Mouse (Mus musculus): ENCODE results near the gene Spg11. TPM values are rescaled to one million over a fixed set of nuclear protein-coding genes. Genes with fewer than 3 reads are reported as not detected.
"Not testable (repeated sequence)": the region's sequence is repeated elsewhere in the genome, so short reads cannot be mapped to it uniquely, and the experiment has no call there.

The Spg11 gene
- polyA plus RNA-seq, 1 experiment from 2014 or later, result 4.7 TPM

GRCm38 (mm10) chr2:122043926-122044325, 74.3 kb downstream of the Spg11 start:
- H3K9me3 ChIP-seq (replicated peaks), result no peaks in the 10 kb centered on the region
- H3K4me3 ChIP-seq, result no peak overlapping the region
- peaks cover 28% of the 10 kb centered on the region for H3K36me3 ChIP-seq
- H3K4me2 ChIP-seq, result no peak overlapping the region
- H3K27me3 ChIP-seq, result no peaks in the 10 kb centered on the region
- ATAC-seq (replicated peaks; ENCODE audit: insufficient number of reproducible peaks, insufficient read depth, low FRiP score, low read depth), result no peak
- H3K9ac ChIP-seq, result no peak overlapping the region
- no peaks in the 10 kb centered on the region for H3K4me1 ChIP-seq (replicated peaks)
- no peak overlapping the region for H3K27ac ChIP-seq

- H3K9ac ChIP-seq, result no peak overlapping the region
- peaks cover 5% of the 10 kb centered on the region; the same call in 1 of the 2 replicates for H3K4me1 ChIP-seq (replicated peaks)
- H3K27me3 ChIP-seq, result no peaks in the 10 kb centered on the region
- H3K9me3 ChIP-seq (replicated peaks), result no peaks in the 10 kb centered on the region
- no peak for ATAC-seq (replicated peaks; ENCODE audit: insufficient number of reproducible peaks, insufficient read depth, low FRiP score, low read depth)
- peaks cover 13% of the 10 kb centered on the region; the same call in 1 of the 2 replicates for H3K36me3 ChIP-seq
- H3K4me3 ChIP-seq, result no peak overlapping the region
- WGBS, result 70% methylated on average over 3 of the region's 3 CpGs
- H3K4me2 ChIP-seq, result no peak overlapping the region
- no peak overlapping the region for H3K27ac ChIP-seq
These were observed 82.1 kb downstream of the Spg11 start for GRCm38 (mm10) chr2:122036064-122036463.

DNA sequence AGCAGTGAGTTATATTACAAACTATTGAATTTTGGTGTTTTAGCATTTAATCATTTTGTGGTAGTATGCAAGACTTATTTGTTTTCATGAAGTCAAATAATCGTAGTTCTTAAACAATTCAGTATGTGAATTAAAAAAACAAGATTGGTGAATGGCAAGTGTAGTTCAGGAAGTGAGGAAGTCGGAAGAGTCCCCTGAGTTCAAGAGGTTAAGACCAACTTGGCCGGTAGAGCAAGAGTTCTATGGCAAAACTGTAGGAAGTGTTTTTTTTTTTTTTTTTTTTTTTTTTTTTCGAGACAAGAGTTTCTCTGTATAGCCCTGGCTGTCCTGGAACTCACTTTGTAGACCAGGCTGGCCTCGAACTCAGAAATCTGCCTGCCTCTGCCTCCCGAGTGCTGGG, 86.2 kb downstream of the Spg11 start:
- no peak overlapping the region for H3K27ac ChIP-seq
- no peak overlapping the region for H3K4me3 ChIP-seq
- no peaks in the 10 kb centered on the region for H3K9me3 ChIP-seq (replicated peaks)
- H3K9ac ChIP-seq, result no peak overlapping the region
- WGBS, result 70% methylated on average over 6 of the region's 6 CpGs
- H3K4me2 ChIP-seq, result no peak overlapping the region
- peaks cover 5% of the 10 kb centered on the region; the same call in 1 of the 2 replicates for H3K36me3 ChIP-seq
- ATAC-seq (replicated peaks; ENCODE audit: insufficient number of reproducible peaks, insufficient read depth, low FRiP score, low read depth), result no peak
- H3K4me1 ChIP-seq (replicated peaks), result peaks cover 13% of the 10 kb centered on the region
- no peaks in the 10 kb centered on the region for H3K27me3 ChIP-seq

DNA sequence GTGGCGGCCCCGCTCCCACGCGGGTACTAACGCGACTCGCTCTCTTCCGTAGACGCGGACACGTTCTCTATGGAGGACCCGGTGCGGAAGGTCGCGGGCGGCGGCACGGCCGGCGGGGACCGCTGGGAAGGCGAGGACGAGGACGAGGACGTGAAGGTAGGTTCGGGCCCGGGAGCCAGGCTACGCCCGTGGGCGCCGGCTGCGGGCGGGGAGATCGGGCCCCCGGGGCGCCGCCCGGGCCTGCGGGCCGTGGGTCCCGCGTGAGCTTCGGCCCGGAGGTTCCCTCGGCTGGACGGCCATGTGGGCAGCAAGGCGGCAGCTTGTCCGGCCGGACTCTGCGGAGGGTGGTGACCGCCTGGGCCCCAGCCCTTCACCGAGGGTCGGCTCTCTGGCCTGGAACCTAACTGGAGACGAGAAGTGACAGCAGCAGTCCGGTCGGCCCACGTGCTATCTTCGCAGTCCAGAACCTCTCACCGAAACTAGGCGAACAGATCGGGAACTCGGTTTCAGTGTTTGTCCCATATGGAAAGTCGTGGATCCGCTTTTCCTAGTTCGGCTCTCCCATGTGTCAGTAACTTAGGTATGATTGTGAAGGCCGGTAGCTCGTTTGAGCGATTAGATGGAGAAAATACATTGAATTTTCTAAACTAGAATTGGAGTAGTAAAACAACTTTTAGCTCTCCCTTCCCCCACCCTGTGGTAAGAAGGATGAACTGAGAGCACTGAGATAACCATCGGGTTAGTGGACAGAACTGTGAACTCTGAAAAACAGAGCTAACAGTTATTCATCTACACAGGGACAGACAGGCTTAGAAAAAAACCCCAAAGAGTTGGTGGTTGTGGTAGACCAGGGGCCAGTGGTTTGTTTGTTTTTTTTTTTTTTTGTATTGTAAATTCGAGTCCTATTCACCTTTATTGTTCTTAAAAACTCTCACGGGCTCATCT, 89.2 kb downstream of the Spg11 start:
- Histone ChIP-seq H3K4me3 (peak overlapping the region; percentile 97), H3K27me3 (no peaks in the 10 kb centered on the region), H3K4me1 (replicated peaks) (peaks cover 9% of the 10 kb centered on the region), H3K27ac (peak overlapping the region; percentile 93), H3K9ac (peak overlapping the region; percentile 99), H3K9me3 (replicated peaks) (no peaks in the 10 kb centered on the region), H3K4me2 (peak overlapping the region; percentile 72), H3K36me3 (no peaks in the 10 kb centered on the region; the same call in 1 of the 2 replicates)
- peak; percentile 43 for ATAC-seq (replicated peaks; ENCODE audit: insufficient number of reproducible peaks, insufficient read depth, low FRiP score, low read depth)
- 1% methylated on average over 61 of the region's 71 CpGs for WGBS

- Histone ChIP-seq H3K4me3 (peak within 1 kb of the TSS; percentile 97), H3K27ac (peak within 1 kb of the TSS; percentile 93), H3K4me1 (replicated peaks) (peaks cover 9% of the 10 kb centered on the region), H3K36me3 (no peaks in the 10 kb centered on the region), H3K27me3 (no peaks in the 10 kb centered on the region), H3K9me3 (replicated peaks) (no peaks in the 10 kb centered on the region), H3K4me2 (peak within 1 kb of the TSS; percentile 72), H3K9ac (peak within 1 kb of the TSS; percentile 99)
- WGBS, result under 1% methylated on average over 61 of the region's 67 CpGs
- peak; percentile 99 for ATAC-seq (replicated peaks; ENCODE audit: insufficient number of reproducible peaks, insufficient read depth, low FRiP score, low read depth)
These were observed 90.1 kb downstream of the Spg11 start, which contains the start of gene Eif3j1 for GRCm38 (mm10) chr2:122027862-122028755. TSS of gene Eif3j1 (plus strand) at chr2:122028546.

GRCm38 (mm10) chr2:122027091-122027490, 91.1 kb downstream of the Spg11 start:
- not testable (repeated sequence) for H3K36me3 ChIP-seq; H3K27ac ChIP-seq; ATAC-seq (replicated peaks; ENCODE audit: insufficient number of reproducible peaks, insufficient read depth, low FRiP score, low read depth); H3K4me1 ChIP-seq (replicated peaks); H3K4me3 ChIP-seq; H3K9me3 ChIP-seq (replicated peaks); H3K27me3 ChIP-seq; H3K9ac ChIP-seq; H3K4me2 ChIP-seq
- 93% methylated on average over 10 of the region's 10 CpGs for whole genome bisulfite sequencing

DNA sequence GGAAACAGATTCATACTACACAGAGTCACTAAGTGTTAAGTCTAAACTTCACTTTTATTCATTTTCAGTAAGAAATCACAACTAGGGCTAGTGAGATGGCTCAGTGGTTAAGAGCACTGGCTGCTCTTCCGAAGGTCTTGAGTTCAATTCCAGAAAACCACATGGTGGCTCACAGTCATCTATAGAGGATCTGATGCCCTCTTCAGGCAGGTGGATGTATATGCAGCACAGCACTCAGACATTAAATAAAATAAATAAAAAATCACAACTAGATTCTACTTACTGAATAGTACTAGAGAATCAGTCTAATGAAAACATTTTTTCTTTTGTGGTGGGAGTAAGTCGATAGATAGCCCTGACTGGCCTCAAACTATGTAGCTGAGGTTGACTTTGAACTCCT, 95.9 kb downstream of the Spg11 start:
- H3K36me3 ChIP-seq, result no peaks in the 10 kb centered on the region
- no peaks in the 10 kb centered on the region for H3K9me3 ChIP-seq (replicated peaks)
- H3K4me2 ChIP-seq, result no peak overlapping the region
- ATAC-seq (replicated peaks; ENCODE audit: insufficient number of reproducible peaks, insufficient read depth, low FRiP score, low read depth), result no peak
- no peak overlapping the region for H3K27ac ChIP-seq
- H3K4me3 ChIP-seq, result no peak overlapping the region
- 76% methylated on average over 2 of the region's 2 CpGs for WGBS
- H3K4me1 ChIP-seq (replicated peaks), result no peaks in the 10 kb centered on the region
- H3K27me3 ChIP-seq, result no peaks in the 10 kb centered on the region
- no peak overlapping the region for H3K9ac ChIP-seq

- WGBS, result 50% methylated on average over 1 of the region's 1 CpGs
- Histone ChIP-seq H3K27me3 (no peaks in the 10 kb centered on the region), H3K9ac (no peak overlapping the region), H3K4me2 (no peak overlapping the region), H3K4me1 (replicated peaks) (no peaks in the 10 kb centered on the region), H3K4me3 (no peak overlapping the region), H3K27ac (no peak overlapping the region), H3K9me3 (replicated peaks) (no peaks in the 10 kb centered on the region), H3K36me3 (peaks cover 8% of the 10 kb centered on the region; the same call in 1 of the 2 replicates)
- ATAC-seq (replicated peaks; ENCODE audit: insufficient number of reproducible peaks, insufficient read depth, low FRiP score, low read depth), result no peak
These were observed 99.5 kb downstream of the Spg11 start for GRCm38 (mm10) chr2:122018705-122019104.

DNA sequence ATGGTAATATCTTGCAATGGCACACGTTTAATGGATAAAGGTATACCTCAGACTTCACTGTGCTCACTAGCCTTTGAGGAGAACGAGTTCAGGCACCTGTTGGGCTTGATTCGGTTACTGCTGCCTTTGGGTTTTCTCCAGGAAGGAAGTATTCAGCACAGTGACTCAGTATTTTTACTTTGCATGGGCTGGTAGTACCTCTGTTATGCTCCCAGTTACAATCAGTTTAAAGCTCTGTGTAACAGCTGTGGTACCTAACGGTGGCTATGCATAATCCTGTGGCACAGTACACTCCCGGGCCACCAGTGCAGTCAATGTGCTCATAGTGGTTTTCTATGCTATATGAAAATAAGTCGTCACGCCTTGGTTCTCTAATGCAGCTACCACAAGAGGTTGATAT, 106.7 kb downstream of the Spg11 start:
- ATAC-seq (replicated peaks; ENCODE audit: insufficient number of reproducible peaks, insufficient read depth, low FRiP score, low read depth), result no peak
- H3K36me3 ChIP-seq, result peaks cover 31% of the 10 kb centered on the region

GRCm38 (mm10) chr2:122008832-122009231, 109.4 kb downstream of the Spg11 start:
- H3K9me3 ChIP-seq (replicated peaks), result no peaks in the 10 kb centered on the region
- no peak overlapping the region for H3K4me2 ChIP-seq
- no peaks in the 10 kb centered on the region for H3K4me1 ChIP-seq (replicated peaks)
- H3K4me3 ChIP-seq, result no peak overlapping the region
- H3K9ac ChIP-seq, result no peak overlapping the region
- no peak overlapping the region for H3K27ac ChIP-seq
- ATAC-seq (replicated peaks; ENCODE audit: insufficient number of reproducible peaks, insufficient read depth, low FRiP score, low read depth), result no peak
- H3K36me3 ChIP-seq, result peaks cover 29% of the 10 kb centered on the region
- no peaks in the 10 kb centered on the region for H3K27me3 ChIP-seq
- WGBS, result 94% methylated on average over 3 of the region's 3 CpGs

More for the DNA sequence above, 106.7 kb downstream of the Spg11 start:
- H3K27me3 ChIP-seq, result no peaks in the 10 kb centered on the region
- H3K4me3 ChIP-seq, result no peak overlapping the region
- H3K9ac ChIP-seq, result no peak overlapping the region
- no peak overlapping the region for H3K4me2 ChIP-seq
- 86% methylated on average over 7 of the region's 7 CpGs for WGBS
- H3K4me1 ChIP-seq (replicated peaks), result no peaks in the 10 kb centered on the region
- no peak overlapping the region for H3K27ac ChIP-seq
- H3K9me3 ChIP-seq (replicated peaks), result no peaks in the 10 kb centered on the region

Data from heart, embryonic 15.5 days (tissue).